Mouse (Mus musculus) liver, embryonic 13.5 days (tissue): ENCODE results near the gene Alg5. TPM values are rescaled to one million over a fixed set of nuclear protein-coding genes. Genes with fewer than 3 reads are reported as not detected.
A peak's percentile ranks its signal among the peaks of the same experiment; 100 is the strongest.

Experiments
- ATAC-seq: fragments of 200-750 bp; cut with Nextera tagmentation; 2 replicates; pipeline ENCODE4 v1.8.0; 2017; ENCODE audit warnings: low read depth, mild to moderate bottlenecking, moderate number of reproducible peaks, moderate library complexity
- DNase-seq: peaks from one replicate; pipeline ENCODE4 v3.0.0; 2022
- H3K27ac ChIP-seq: fragments of 300-500 bp; sonication (generic); 2 replicates; pipeline ENCODE4 v1.5.1; 2015; ENCODE audit warnings: moderate library complexity, mild to moderate bottlenecking, inconsistent platforms
- H3K27me3 ChIP-seq: fragments of 300-500 bp; sonication (generic); 2 replicates; pipeline ENCODE4 v1.6.1; 2015; ENCODE audit warnings: mild to moderate bottlenecking, inconsistent platforms
- H3K36me3 ChIP-seq: fragments of 300-500 bp; sonication (generic); 2 replicates; pipeline ENCODE4 v1.6.1; 2015; ENCODE audit warnings: mild to moderate bottlenecking, inconsistent platforms
- H3K4me1 ChIP-seq: fragments of 300-500 bp; sonication (generic); replicated peaks from 2 replicates; pipeline ENCODE4 v1.6.1; 2015; ENCODE audit warnings: inconsistent platforms
- H3K4me2 ChIP-seq: fragments of 300-500 bp; sonication (generic); 2 replicates; pipeline ENCODE4 v1.6.1; 2015; ENCODE audit warnings: inconsistent platforms, mild to moderate bottlenecking, moderate library complexity
- H3K4me3 ChIP-seq: fragments of 300-500 bp; sonication (generic); replicated peaks from 2 replicates; pipeline ENCODE4 v1.5.1; 2015; ENCODE audit warnings: mild to moderate bottlenecking, inconsistent platforms
- H3K9ac ChIP-seq: fragments of 300-500 bp; sonication (generic); 2 replicates; pipeline ENCODE4 v1.6.1; 2015; ENCODE audit warnings: mild to moderate bottlenecking, inconsistent platforms
- H3K9me3 ChIP-seq: fragments of 300-500 bp; sonication (generic); replicated peaks from 2 replicates; pipeline ENCODE4 v1.6.1; 2016; ENCODE audit warnings: inconsistent platforms
- WGBS: fragments of 180-500 bp; shearing (Covaris S2); methylation state at CpG from one replicate; pipeline ENCODE4 v1.1.7; 2015; ENCODE audit not compliant: insufficient replicate concordance; 5-methylcytosine and 5-hydroxymethylcytosine counted together
- polyA plus RNA-seq: library from polyadenylated mRNA; unstranded; fragments of >200 nt; fragmentation: Nextera tagmentation; extraction: Ambion mirVana; gene quantifications from 2 replicates; pipeline ENCODE4 v1.2.1, GENCODE M21; 2015

The Alg5 gene
- polyA plus RNA-seq, 1 experiment from 2014 or later = 29.8 TPM

GRCm38 (mm10) chr3:54718947-54719346, 16.4 kb upstream of the Alg5 start:
- ATAC-seq (no peak), DNase-seq (no peak)
- H3K9ac ChIP-seq = no peak overlapping the region
- H3K4me1 ChIP-seq = 0 out of 2 replicates have a peak, but pooled peaks cover 7% of the 10 kb centered on the region
- no peak overlapping the region for H3K4me2 ChIP-seq
- peaks cover 69% of the 10 kb centered on the region for H3K36me3 ChIP-seq
- H3K27ac ChIP-seq = no peak overlapping the region
- WGBS = 57% methylated on average over 3 of the region's 3 CpGs
- no peak overlapping the region for H3K4me3 ChIP-seq
- no peaks in the 10 kb centered on the region for H3K27me3 ChIP-seq
- H3K9me3 ChIP-seq = no peaks in the 10 kb centered on the region

- Histone ChIP-seq H3K9me3 (no peaks in the 10 kb centered on the region), H3K27me3 (no peaks in the 10 kb centered on the region), H3K4me2 (no peak overlapping the region), H3K4me3 (no peak overlapping the region), H3K4me1 (0 out of 2 replicates have a peak, but pooled peaks cover 7% of the 10 kb centered on the region), H3K36me3 (peaks cover 61% of the 10 kb centered on the region), H3K27ac (no peak overlapping the region), H3K9ac (no peak overlapping the region)
- 53% methylated on average over 10 of the region's 10 CpGs for WGBS
- ATAC-seq (peak; percentile 51), DNase-seq (no peak)
These were observed 11.4 kb upstream of the Alg5 start for GRCm38 (mm10) chr3:54723741-54724500.

- ATAC-seq (no peak), DNase-seq (no peak)
- Histone ChIP-seq H3K4me1 (0 out of 2 replicates have a peak, but pooled peaks cover 7% of the 10 kb centered on the region), H3K4me3 (no peak overlapping the region), H3K9me3 (no peaks in the 10 kb centered on the region), H3K4me2 (no peak overlapping the region), H3K36me3 (peaks cover 71% of the 10 kb centered on the region), H3K27ac (no peak overlapping the region), H3K9ac (no peak overlapping the region), H3K27me3 (no peaks in the 10 kb centered on the region)
- 58% methylated on average over 2 of the region's 2 CpGs for WGBS
These were observed 10.0 kb upstream of the Alg5 start for GRCm38 (mm10) chr3:54725344-54725743.

GRCm38 (mm10) chr3:54727588-54727987, 7.8 kb upstream of the Alg5 start:
- ATAC-seq = no peak
- WGBS = 94% methylated on average over 2 of the region's 2 CpGs

GRCm38 (mm10) chr3:54728100-54728499, 7.2 kb upstream of the Alg5 start:
- H3K36me3 ChIP-seq = peaks cover 75% of the 10 kb centered on the region
- H3K4me3 ChIP-seq = no peak overlapping the region
- no peak overlapping the region for H3K4me2 ChIP-seq
- H3K27ac ChIP-seq = no peak overlapping the region
- peaks cover 23% of the 10 kb centered on the region for H3K4me1 ChIP-seq
- H3K9ac ChIP-seq = no peak overlapping the region
- DNase-seq (no peak), ATAC-seq (no peak)
- no peaks in the 10 kb centered on the region for H3K27me3 ChIP-seq
- 90% methylated on average over 6 of the region's 6 CpGs for WGBS
- H3K9me3 ChIP-seq = no peaks in the 10 kb centered on the region

More at GRCm38 (mm10) chr3:54727588-54727987, 7.8 kb upstream of the Alg5 start:
- Histone ChIP-seq H3K27ac (no peak overlapping the region), H3K36me3 (peaks cover 75% of the 10 kb centered on the region), H3K27me3 (no peaks in the 10 kb centered on the region), H3K4me2 (no peak overlapping the region), H3K9ac (no peak overlapping the region), H3K4me1 (peaks cover 18% of the 10 kb centered on the region), H3K4me3 (no peak overlapping the region), H3K9me3 (no peaks in the 10 kb centered on the region)
- DNase-seq = no peak

GRCm38 (mm10) chr3:54731626-54732150, 3.7 kb upstream of the Alg5 start:
- 92% methylated on average over 8 of the region's 8 CpGs for WGBS
- ATAC-seq (no peak), DNase-seq (no peak)
- Histone ChIP-seq H3K36me3 (peaks cover 67% of the 10 kb centered on the region), H3K9me3 (no peaks in the 10 kb centered on the region), H3K4me2 (no peak overlapping the region), H3K27ac (no peak overlapping the region), H3K9ac (no peak overlapping the region), H3K4me3 (no peak overlapping the region), H3K4me1 (peaks cover 36% of the 10 kb centered on the region), H3K27me3 (no peaks in the 10 kb centered on the region)

GRCm38 (mm10) chr3:54732371-54732770, 3.0 kb upstream of the Alg5 start:
- ATAC-seq = no peak
- H3K27ac ChIP-seq = no peak overlapping the region
- 64% methylated on average over 4 of the region's 4 CpGs for WGBS

GRCm38 (mm10) chr3:54734411-54735246, 710 bp upstream of the Alg5 start:
- peak overlapping the region; percentile 91 for H3K4me3 ChIP-seq
- peak overlapping the region; percentile 95 for H3K9ac ChIP-seq
- no peaks in the 10 kb centered on the region for H3K27me3 ChIP-seq
- ATAC-seq (peak; percentile 92), DNase-seq (peak; percentile 87)
- H3K36me3 ChIP-seq = peaks cover 61% of the 10 kb centered on the region
- peak overlapping the region; percentile 99 for H3K27ac ChIP-seq
- H3K4me1 ChIP-seq = peaks cover 43% of the 10 kb centered on the region
- under 1% methylated on average over 77 of the region's 84 CpGs for WGBS
- peak overlapping the region; percentile 98 for H3K4me2 ChIP-seq
- no peaks in the 10 kb centered on the region for H3K9me3 ChIP-seq

More at GRCm38 (mm10) chr3:54732371-54732770, 3.0 kb upstream of the Alg5 start:
- H3K36me3 ChIP-seq = peaks cover 62% of the 10 kb centered on the region
- H3K9me3 ChIP-seq = no peaks in the 10 kb centered on the region
- no peak overlapping the region for H3K4me3 ChIP-seq
- H3K9ac ChIP-seq = peak overlapping the region; percentile 46; the same call in 1 of the 2 replicates
- DNase-seq = no peak
- no peaks in the 10 kb centered on the region for H3K27me3 ChIP-seq
- H3K4me1 ChIP-seq = peaks cover 43% of the 10 kb centered on the region
- H3K4me2 ChIP-seq = peak overlapping the region; percentile 98; the same call in 1 of the 2 replicates

- 44% methylated on average over 18 of the region's 18 CpGs for WGBS
- Histone ChIP-seq H3K4me1 (peaks cover 43% of the 10 kb centered on the region), H3K9me3 (no peaks in the 10 kb centered on the region), H3K4me2 (peak overlapping the region; percentile 98), H3K27ac (peak overlapping the region; percentile 99), H3K9ac (peak overlapping the region; percentile 95), H3K4me3 (peak overlapping the region; percentile 91), H3K27me3 (no peaks in the 10 kb centered on the region), H3K36me3 (peaks cover 57% of the 10 kb centered on the region)
- no peak for ATAC-seq
- no peak for DNase-seq
These were observed 975 bp downstream of the Alg5 start for GRCm38 (mm10) chr3:54736101-54736927.

GRCm38 (mm10) chr3:54737317-54737716, 2.0 kb downstream of the Alg5 start:
- Histone ChIP-seq H3K9me3 (no peaks in the 10 kb centered on the region), H3K4me2 (no peak overlapping the region), H3K9ac (no peak overlapping the region), H3K4me1 (peaks cover 35% of the 10 kb centered on the region), H3K27me3 (no peaks in the 10 kb centered on the region), H3K4me3 (no peak overlapping the region), H3K27ac (no peak overlapping the region), H3K36me3 (peaks cover 58% of the 10 kb centered on the region)
- 85% methylated on average over 8 of the region's 8 CpGs for WGBS
- ATAC-seq = no peak
- DNase-seq = no peak
